Mouse (Mus musculus) kidney, embryonic 15.5 days (tissue): Measurements from ENCODE around the gene Slco1c1. TPM values are rescaled to one million over a fixed set of nuclear protein-coding genes. Genes with fewer than 3 reads are reported as not detected.

Source experiments
- ATAC-seq: fragments of 200-750 bp; cut with Nextera tagmentation; replicated peaks from 2 replicates; pipeline ENCODE4 v1.8.0; 2017; ENCODE audit warnings: moderate TSS enrichment; ENCODE audit not compliant: low FRiP score
- H3K27ac ChIP-seq: fragments of 300-500 bp; sonication (generic); 2 replicates; pipeline ENCODE4 v1.5.1; 2015; ENCODE audit warnings: mild to moderate bottlenecking, inconsistent platforms
- H3K27me3 ChIP-seq: fragments of 300-500 bp; sonication (generic); 2 replicates; pipeline ENCODE4 v1.6.1; 2015; ENCODE audit warnings: inconsistent platforms
- H3K36me3 ChIP-seq: fragments of 300-500 bp; sonication (generic); 2 replicates; pipeline ENCODE4 v1.6.1; 2015; ENCODE audit warnings: inconsistent platforms
- H3K4me1 ChIP-seq: fragments of 300-500 bp; sonication (generic); 2 replicates; pipeline ENCODE4 v1.6.1; 2015; ENCODE audit warnings: inconsistent platforms
- H3K4me2 ChIP-seq: fragments of 300-500 bp; sonication (generic); 2 replicates; pipeline ENCODE4 v1.6.1; 2015; ENCODE audit warnings: moderate library complexity, mild to moderate bottlenecking, inconsistent platforms
- H3K4me3 ChIP-seq: fragments of 300-500 bp; sonication (generic); replicated peaks from 2 replicates; pipeline ENCODE4 v1.5.1; 2015; ENCODE audit warnings: mild to moderate bottlenecking, inconsistent platforms
- H3K9ac ChIP-seq: fragments of 300-500 bp; sonication (generic); 2 replicates; pipeline ENCODE4 v1.6.1; 2015; ENCODE audit warnings: mild to moderate bottlenecking, inconsistent platforms
- H3K9me3 ChIP-seq: fragments of 300-500 bp; sonication (generic); replicated peaks from 2 replicates; pipeline ENCODE4 v1.6.1; 2016; ENCODE audit warnings: inconsistent platforms
- WGBS: fragments of 180-500 bp; shearing (Covaris S2); methylation state at CpG from one replicate; pipeline ENCODE4 v1.1.7; 2015; ENCODE audit warnings: mixed read lengths; 5-methylcytosine and 5-hydroxymethylcytosine counted together
- polyA plus RNA-seq: library from polyadenylated mRNA; unstranded; fragments of >200 nt; fragmentation: Nextera tagmentation; extraction: Ambion mirVana; gene quantifications from 2 replicates; pipeline ENCODE4 v1.2.1, GENCODE M21; 2015

Slco1c1 gene
- polyA plus RNA-seq, result 0.10 and 0.15 TPM in 2 replicates

GRCm38 (mm10) chr6:141523747-141524640, at the start of gene Slco1c1:
Gene Slco1c1, plus strand, starts transcription at chr6:141524368.
- no peak within 1 kb of the TSS for H3K27ac ChIP-seq
- H3K4me2 ChIP-seq, result no peak within 1 kb of the TSS
- no peak within 1 kb of the TSS for H3K4me3 ChIP-seq
- no peak within 1 kb of the TSS for H3K9ac ChIP-seq
- H3K9me3 ChIP-seq, result no peaks in the 10 kb centered on the region
- H3K4me1 ChIP-seq, result no peaks in the 10 kb centered on the region
- no peaks in the 10 kb centered on the region for H3K36me3 ChIP-seq
- no peaks in the 10 kb centered on the region for H3K27me3 ChIP-seq
- WGBS, result 39% methylated on average over 2 of the region's 2 CpGs
- ATAC-seq, result no peak

DNA sequence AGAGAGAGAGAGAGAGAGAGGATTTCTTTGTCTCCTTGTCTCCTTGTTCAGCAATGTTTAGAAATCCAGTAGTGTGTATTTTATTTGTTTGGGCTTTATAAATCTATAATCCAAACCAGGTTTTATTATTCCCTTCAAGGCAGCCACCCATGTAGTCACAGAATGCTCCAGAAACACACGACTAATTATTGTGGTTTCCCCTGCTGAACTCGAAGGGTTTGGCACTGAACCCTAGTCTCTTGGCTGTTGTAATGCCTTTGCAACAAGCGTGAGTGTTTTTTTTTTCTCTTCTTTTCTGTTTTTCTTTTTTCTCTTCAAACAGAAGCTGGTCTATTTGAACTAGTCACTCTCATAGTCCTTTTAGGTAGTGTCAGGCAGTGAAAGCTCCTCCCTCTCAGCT, 49.5 kb upstream of the Slco1c1 start:
- Histone ChIP-seq H3K4me2 (no peak overlapping the region), H3K27me3 (no peaks in the 10 kb centered on the region), H3K27ac (no peak overlapping the region), H3K36me3 (peaks cover 23% of the 10 kb centered on the region), H3K9me3 (no peaks in the 10 kb centered on the region), H3K4me3 (no peak overlapping the region), H3K9ac (no peak overlapping the region), H3K4me1 (no peaks in the 10 kb centered on the region)
- WGBS, result 44% methylated on average over 3 of the region's 3 CpGs
- no peak for ATAC-seq

DNA sequence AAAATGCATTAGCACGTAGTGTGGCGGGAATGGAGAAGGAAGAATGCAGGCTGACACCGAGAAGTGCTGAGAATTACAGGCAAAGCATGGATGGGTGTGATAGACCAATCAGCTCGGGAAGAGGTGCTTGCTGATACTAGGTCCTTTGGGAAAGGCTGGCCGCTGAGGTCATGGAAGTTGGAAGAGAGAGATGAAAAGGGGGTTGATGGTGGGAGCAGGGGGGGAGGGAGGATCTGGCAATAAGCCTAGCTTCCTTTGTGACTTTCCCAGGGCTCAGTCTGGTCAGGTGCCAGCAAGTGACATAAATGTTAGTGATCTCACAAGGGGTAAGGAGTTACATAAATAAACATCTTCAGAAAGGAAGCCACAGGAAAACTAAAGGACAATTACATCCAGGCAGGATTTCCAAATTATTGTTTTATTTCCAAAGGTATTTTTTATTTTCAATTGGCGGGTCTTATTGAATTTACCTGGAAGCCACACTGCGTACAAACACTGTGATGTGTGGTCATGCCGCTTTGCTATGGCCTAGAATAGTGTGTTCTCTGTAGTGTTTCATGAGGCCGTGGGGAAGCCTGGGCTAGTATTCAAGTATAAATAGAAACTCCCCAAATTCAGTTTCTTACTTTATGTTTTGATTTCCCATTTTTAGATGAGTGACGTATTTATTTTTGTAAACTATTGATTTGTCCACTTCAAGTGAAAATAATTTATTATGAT, 38.7 kb upstream of the Slco1c1 start:
- Histone ChIP-seq H3K27me3 (no peaks in the 10 kb centered on the region), H3K4me3 (no peak overlapping the region), H3K27ac (no peak overlapping the region), H3K4me1 (peaks cover 7% of the 10 kb centered on the region), H3K9ac (no peak overlapping the region), H3K9me3 (no peaks in the 10 kb centered on the region), H3K4me2 (no peak overlapping the region), H3K36me3 (peaks cover 15% of the 10 kb centered on the region)
- peak; percentile 46; the same call in 1 of the 2 replicates for ATAC-seq
- 46% methylated on average over 10 of the region's 10 CpGs for WGBS

DNA sequence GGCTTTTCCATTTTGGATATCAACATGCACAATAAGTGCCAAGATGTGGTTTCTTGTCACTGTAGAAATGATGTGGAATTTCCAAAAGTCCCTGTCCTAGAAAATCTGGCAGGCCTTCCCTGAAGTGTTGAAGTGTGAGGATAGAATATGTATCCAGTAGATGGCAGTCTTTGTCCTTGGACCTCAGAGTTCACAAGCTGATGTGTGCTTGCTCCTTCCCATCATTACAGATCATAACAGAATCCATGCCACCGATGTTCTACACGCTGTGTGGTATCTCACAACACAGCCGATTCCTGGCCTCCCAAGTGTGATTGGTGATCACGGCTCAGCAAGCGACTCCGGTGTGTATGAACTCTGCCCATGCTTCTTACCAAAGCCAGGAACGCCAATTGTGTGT, 36.9 kb upstream of the Slco1c1 start:
- Histone ChIP-seq H3K9me3 (no peaks in the 10 kb centered on the region), H3K9ac (no peak overlapping the region), H3K4me3 (no peak overlapping the region), H3K36me3 (peaks cover 14% of the 10 kb centered on the region), H3K4me2 (no peak overlapping the region), H3K4me1 (peaks cover 7% of the 10 kb centered on the region), H3K27ac (no peak overlapping the region), H3K27me3 (no peaks in the 10 kb centered on the region)
- ATAC-seq, result no peak; the same call in 1 of the 2 replicates
- WGBS, result 73% methylated on average over 7 of the region's 7 CpGs

DNA sequence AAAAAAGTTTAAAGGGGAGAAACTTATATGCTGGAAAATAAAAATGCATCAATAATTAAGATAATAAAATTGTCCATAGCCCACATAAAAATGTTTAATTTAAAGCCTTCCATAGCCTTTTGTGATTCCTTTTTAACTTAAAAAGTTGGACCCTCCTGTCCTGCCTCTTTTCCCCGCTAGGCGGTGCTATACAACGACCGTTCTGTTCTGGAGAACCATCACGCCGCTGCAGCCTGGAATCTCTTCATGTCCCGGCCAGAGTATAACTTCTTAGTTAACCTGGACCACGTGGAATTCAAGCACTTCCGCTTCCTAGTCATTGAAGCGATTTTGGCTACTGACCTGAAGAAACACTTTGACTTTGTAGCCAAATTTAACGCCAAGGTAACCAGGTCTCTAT, 35.5 kb upstream of the Slco1c1 start:
- H3K9me3 ChIP-seq, result no peaks in the 10 kb centered on the region
- H3K4me3 ChIP-seq, result no peak overlapping the region
- H3K27me3 ChIP-seq, result no peaks in the 10 kb centered on the region
- H3K4me1 ChIP-seq, result peaks cover 7% of the 10 kb centered on the region
- no peak overlapping the region for H3K9ac ChIP-seq
- no peak overlapping the region for H3K4me2 ChIP-seq
- 24% methylated on average over 11 of the region's 11 CpGs for whole genome bisulfite sequencing
- ATAC-seq, result no peak
- no peak overlapping the region for H3K27ac ChIP-seq
- peaks cover 17% of the 10 kb centered on the region for H3K36me3 ChIP-seq

DNA sequence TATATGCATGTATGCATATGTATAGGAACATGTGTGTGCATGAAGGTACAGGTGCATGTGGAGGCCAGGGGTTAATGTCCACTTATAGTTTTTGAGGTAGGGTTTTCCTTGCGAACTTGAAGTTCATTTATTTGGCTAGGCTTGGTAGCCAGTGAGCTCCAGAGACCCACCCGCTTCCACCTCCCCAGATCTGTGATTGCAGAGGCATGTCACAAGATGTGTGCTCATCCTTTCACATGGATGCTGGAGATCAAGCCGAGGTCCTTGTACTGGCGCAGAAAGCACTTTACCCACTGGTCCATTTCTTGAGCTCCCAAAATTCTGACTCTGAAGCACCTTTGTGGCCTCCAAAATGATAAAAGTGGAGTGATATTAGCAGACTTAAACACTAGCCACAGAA, 29.3 kb upstream of the Slco1c1 start:
- Histone ChIP-seq H3K9me3 (no peaks in the 10 kb centered on the region), H3K9ac (no peak overlapping the region), H3K27ac (no peak overlapping the region), H3K36me3 (peaks cover 31% of the 10 kb centered on the region), H3K27me3 (no peaks in the 10 kb centered on the region), H3K4me1 (0 out of 2 replicates have a peak, but pooled peaks cover 2% of the 10 kb centered on the region), H3K4me2 (no peak overlapping the region), H3K4me3 (no peak overlapping the region)
- WGBS, result 88% methylated on average over 4 of the region's 4 CpGs
- ATAC-seq, result no peak

GRCm38 (mm10) chr6:141495634-141496418, 28.3 kb upstream of the Slco1c1 start:
- Histone ChIP-seq H3K27ac (peak overlapping the region; percentile 54), H3K36me3 (peaks cover 28% of the 10 kb centered on the region; the same call in 1 of the 2 replicates)
- WGBS, result 30% methylated on average over 13 of the region's 13 CpGs

DNA sequence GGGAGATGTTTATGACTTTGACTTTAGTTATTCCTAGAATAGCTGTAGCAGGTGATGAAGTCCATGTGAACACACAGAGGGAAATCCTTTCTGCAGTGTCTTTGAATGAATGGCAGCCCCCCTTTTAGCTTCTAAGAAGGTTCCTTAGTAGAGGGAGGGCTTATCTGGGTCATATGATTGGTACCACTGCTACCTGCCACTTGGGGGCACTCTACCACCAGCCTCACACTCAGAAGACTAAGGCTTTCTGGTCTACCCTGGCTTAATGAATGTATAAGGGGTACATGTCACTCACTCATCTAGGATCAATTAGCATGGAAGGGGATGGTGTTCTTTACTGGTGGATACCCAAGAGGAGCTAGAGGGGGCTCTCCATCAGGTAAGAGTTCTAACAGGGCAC, 24.7 kb upstream of the Slco1c1 start:
- peaks cover 16% of the 10 kb centered on the region; the same call in 1 of the 2 replicates for H3K36me3 ChIP-seq
- H3K27me3 ChIP-seq, result no peaks in the 10 kb centered on the region
- no peak overlapping the region for H3K4me3 ChIP-seq
- H3K4me1 ChIP-seq, result 0 out of 2 replicates have a peak, but pooled peaks cover 2% of the 10 kb centered on the region
- H3K4me2 ChIP-seq, result no peak overlapping the region
- H3K27ac ChIP-seq, result no peak overlapping the region
- H3K9ac ChIP-seq, result no peak overlapping the region
- no peak for ATAC-seq
- H3K9me3 ChIP-seq, result no peaks in the 10 kb centered on the region

More at GRCm38 (mm10) chr6:141495634-141496418, 28.3 kb upstream of the Slco1c1 start:
- no peak overlapping the region for H3K9ac ChIP-seq
- ATAC-seq, result peak; percentile 75
- H3K4me3 ChIP-seq, result no peak overlapping the region
- no peak overlapping the region for H3K4me2 ChIP-seq
- no peaks in the 10 kb centered on the region for H3K9me3 ChIP-seq
- H3K27me3 ChIP-seq, result no peaks in the 10 kb centered on the region
- 0 out of 2 replicates have a peak, but pooled peaks cover 2% of the 10 kb centered on the region for H3K4me1 ChIP-seq

GRCm38 (mm10) chr6:141501171-141501570, 23.0 kb upstream of the Slco1c1 start:
- Histone ChIP-seq H3K4me1 (no peaks in the 10 kb centered on the region), H3K4me3 (no peak overlapping the region), H3K9ac (no peak overlapping the region), H3K36me3 (peaks cover 13% of the 10 kb centered on the region; the same call in 1 of the 2 replicates), H3K27ac (no peak overlapping the region), H3K27me3 (no peaks in the 10 kb centered on the region), H3K9me3 (no peaks in the 10 kb centered on the region), H3K4me2 (no peak overlapping the region)
- 69% methylated on average over 3 of the region's 3 CpGs for WGBS
- ATAC-seq, result no peak

GRCm38 (mm10) chr6:141522541-141522940, 1.6 kb upstream of the Slco1c1 start:
- H3K9ac ChIP-seq, result no peak overlapping the region
- 76% methylated on average over 2 of the region's 2 CpGs for WGBS
- no peak overlapping the region for H3K4me2 ChIP-seq
- H3K27ac ChIP-seq, result no peak overlapping the region
- no peak for ATAC-seq
- H3K27me3 ChIP-seq, result no peaks in the 10 kb centered on the region
- H3K4me3 ChIP-seq, result no peak overlapping the region
- no peaks in the 10 kb centered on the region for H3K36me3 ChIP-seq
- H3K4me1 ChIP-seq, result no peaks in the 10 kb centered on the region
- H3K9me3 ChIP-seq, result no peaks in the 10 kb centered on the region

DNA sequence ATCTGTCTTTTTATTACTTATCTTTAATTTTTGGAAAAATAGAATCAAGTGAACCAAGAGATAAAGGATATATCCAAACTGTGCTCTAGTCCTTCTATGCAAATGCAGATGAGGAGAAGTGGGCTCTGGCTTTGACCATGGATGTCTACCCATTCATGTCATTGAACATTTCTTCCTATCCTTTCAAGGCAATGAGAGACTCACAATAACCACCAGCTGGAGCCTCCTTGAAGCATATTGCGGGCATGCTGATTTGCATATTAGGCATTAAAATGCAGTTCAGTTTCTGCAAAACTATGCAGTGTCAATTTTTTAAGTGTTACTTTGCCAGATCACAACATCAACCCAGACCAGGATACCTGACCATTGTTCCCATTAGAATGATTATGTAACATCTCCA, 1.6 kb downstream of the Slco1c1 start:
- Histone ChIP-seq H3K4me2 (no peak overlapping the region), H3K4me1 (no peaks in the 10 kb centered on the region), H3K27ac (no peak overlapping the region), H3K27me3 (no peaks in the 10 kb centered on the region), H3K9me3 (no peaks in the 10 kb centered on the region), H3K9ac (no peak overlapping the region), H3K36me3 (no peaks in the 10 kb centered on the region), H3K4me3 (no peak overlapping the region)
- no peak for ATAC-seq
- WGBS, result 96% methylated on average over 1 of the region's 1 CpGs
